Mouse (Mus musculus): ENCODE measurements at regions not wholly inside any gene's neighbourhood (a gene's known extent, or its start where the extent isn't known, plus 50 kb on each side); places are given as distances from the start of the nearest gene placed in this dataset.
"Not testable (repeated sequence)": the region's sequence is repeated elsewhere in the genome, so short reads cannot be mapped to it uniquely, and the experiment has no call there.

DNA sequence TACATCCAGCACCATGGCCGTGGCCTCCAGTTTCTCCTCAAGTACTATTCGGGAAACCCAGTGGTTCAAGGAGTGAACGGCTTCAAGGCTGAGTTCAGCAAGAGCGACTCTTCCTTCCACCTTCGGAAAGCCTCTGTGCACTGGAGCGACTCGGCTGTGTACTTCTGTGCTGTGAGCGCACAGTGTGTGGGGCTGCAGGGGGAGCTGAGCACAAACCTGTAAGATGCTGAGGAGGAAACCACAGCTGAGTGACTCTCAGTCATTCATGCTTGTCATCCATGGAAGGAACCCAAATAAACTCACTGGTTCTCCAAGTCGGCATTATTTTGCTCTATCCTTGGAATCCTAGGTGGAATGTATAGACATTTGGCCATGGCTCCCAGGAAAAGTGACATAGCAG lies 297.1 kb upstream of the Olfr1507 start:
- not testable (repeated sequence) for DNase-seq

DNA sequence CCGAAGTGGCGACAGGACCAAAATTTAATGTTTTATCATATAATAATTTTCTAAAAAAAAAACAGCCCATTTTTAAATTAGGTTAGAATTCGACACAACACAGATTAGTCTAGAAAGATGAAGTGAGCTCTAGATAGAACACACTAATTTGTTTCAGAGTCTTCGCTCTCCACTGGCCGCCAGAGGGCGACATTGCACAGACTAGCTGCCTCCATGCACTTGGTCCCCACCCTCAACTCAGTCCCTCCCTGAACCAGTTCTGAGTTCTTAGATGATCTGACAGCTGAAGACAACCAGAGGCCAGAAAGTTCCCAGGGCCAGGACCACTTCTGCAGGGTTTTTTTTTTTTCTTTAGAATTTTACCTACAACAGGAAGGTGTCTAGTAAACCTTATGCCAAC lies 296.3 kb upstream of the Olfr1507 start:
- peak; percentile 3 for DNase-seq

GRCm38 (mm10) chr14:52782832-52783231 lies 287.3 kb upstream of the Olfr1507 start:
- not testable (repeated sequence) for DNase-seq

GRCm38 (mm10) chr14:52775816-52776215 lies 280.3 kb upstream of the Olfr1507 start:
- peak; percentile 3 for DNase-seq

- not testable (repeated sequence) for DNase-seq
These were observed 273.9 kb upstream of the Olfr1507 start for GRCm38 (mm10) chr14:52769450-52769849.

GRCm38 (mm10) chr14:52752159-52752558 lies 256.6 kb upstream of the Olfr1507 start:
- DNase-seq: not testable (repeated sequence)

DNA sequence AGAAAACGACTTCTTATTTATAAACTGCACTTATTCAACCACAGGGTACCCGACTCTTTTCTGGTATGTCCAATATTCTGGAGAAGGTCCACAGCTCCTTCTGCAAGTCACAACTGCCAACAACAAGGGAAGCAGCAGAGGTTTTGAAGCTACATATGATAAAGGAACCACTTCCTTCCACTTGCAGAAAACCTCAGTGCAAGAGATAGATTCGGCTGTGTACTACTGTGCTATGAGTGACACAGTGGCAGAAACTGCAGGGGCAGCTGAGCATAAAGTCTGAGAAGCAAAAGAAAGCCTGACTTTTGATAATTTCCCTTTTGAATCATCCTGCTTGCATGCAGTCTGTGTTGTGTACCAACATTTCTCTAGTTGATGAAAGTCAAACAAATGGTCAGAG lies 231.1 kb upstream of the Olfr1507 start:
- not testable (repeated sequence) for DNase-seq

DNA sequence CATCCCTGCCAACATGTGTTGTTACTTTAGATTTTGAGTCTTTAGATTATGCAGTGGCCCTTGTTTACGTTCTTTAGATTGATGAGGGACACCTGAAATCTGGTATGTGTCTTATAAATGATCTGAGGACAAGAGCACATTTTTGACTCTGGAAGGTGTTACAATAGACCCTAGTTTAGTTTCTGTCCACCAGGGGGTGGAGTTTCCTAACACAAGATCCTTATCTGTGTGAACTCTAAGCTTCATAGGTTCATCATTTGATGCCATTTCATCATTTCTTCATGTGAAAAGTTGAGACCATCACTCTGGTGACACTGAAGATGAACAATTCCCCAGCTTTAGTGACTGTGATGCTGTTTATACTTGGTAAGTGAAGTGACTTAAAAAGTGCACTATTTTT lies 229.4 kb upstream of the Olfr1507 start:
- DNase-seq: not testable (repeated sequence)

- no peak for DNase-seq
These were observed 225.1 kb upstream of the Olfr1507 start for GRCm38 (mm10) chr14:52720640-52721039.

DNA sequence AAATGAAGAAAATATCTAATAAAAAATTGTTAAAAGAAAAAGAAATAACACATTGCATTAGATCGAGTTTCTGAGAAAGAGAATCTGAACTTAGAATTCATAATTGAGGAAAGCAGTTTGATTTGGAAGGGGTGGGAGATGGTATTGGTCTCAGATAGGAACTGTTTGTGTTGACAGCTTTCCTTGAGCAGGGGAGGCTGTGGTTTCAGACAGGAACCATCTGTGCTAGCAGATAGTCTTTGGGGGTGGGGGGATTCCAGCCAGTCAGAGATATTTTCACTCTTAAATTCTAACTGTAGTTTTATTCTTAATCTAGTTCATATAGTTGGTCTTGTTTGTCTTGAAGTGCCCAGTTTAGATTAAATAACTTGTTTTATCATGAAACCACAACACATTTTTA lies 205.3 kb upstream of the Olfr1507 start:
- not testable (repeated sequence) for DNase-seq

- DNase-seq: not testable (repeated sequence)
These were observed 188.1 kb upstream of the Olfr1507 start for GRCm38 (mm10) chr14:52683636-52684035.

DNA sequence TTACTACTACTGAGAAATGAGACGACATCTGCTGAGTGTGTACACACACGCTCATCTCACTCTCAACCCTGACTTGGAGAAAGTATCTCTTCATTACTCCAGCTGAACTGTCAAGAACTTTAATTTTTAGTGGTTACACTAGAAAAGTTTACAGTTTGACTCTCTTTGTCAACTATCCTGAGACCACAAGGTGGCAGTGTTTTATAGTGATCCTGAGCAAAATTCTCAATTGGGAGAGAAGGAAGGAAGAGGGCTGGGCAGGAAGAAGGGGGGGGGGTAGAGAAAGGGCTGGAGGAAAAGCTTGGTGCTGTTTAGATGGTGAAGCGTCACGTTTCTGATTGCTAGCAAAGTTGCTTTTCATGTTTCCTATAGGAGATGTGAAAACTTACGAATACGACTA lies 158.8 kb upstream of the Olfr1507 start:
- DNase-seq: no peak

GRCm38 (mm10) chr14:52638179-52638578 lies 142.6 kb upstream of the Olfr1507 start:
- no peak for DNase-seq

- peak; percentile 7 for DNase-seq
These were observed 126.6 kb upstream of the Olfr1507 start for GRCm38 (mm10) chr14:52622184-52622583.

DNA sequence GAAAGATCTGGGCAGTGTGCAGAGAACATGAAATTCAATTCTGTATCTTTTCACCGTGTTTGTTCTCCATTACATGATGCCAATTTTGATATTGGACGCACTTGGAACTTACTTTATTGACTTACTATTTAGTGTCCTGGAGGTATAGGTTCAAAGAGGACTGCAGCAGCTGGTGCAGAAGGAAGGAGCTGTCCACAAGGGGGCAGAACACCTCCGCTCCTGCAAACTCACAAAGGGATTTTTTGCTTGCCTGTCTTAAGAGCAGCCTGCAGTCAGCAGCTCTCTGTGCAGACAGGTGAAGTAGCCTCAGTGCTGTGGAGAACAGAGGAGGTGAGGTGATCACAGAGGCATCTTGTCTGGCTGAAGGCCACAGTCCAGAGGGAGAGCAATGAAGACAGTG lies 84.8 kb upstream of the Olfr1507 start:
- peak; percentile 21 for DNase-seq

DNA sequence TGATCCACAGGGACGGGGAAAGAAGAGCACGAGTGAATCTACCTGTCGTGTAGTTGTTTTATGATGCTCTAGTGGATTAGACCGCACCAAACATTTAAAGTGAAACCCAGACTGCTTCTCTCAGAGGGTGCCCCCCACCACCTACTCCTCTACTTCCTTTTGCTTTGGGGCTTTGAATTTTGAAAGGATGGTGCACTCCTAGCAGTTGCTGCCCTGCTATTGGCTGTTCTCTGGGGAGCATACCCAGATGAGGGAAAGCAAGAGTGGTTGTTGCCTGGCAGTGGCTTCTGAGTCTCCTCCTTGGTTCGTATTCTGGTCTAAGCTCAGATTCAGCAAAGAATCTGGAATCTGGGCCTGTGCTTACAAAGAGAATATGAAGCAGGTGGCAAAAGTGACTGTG lies 71.4 kb upstream of the Olfr1507 start:
- no peak for DNase-seq

- DNase-seq: no peak
These were observed 70.1 kb upstream of the Olfr1507 start for GRCm38 (mm10) chr14:52565606-52566005.

GRCm38 (mm10) chr14:52556340-52556739 lies 60.8 kb upstream of the Olfr1507 start:
- DNase-seq: not testable (repeated sequence)

GRCm38 (mm10) chr14:52553399-52553798 lies 57.9 kb upstream of the Olfr1507 start:
- no peak for DNase-seq

- no peak for DNase-seq
These were observed 52.4 kb upstream of the Olfr1507 start for GRCm38 (mm10) chr14:52547933-52548332.

Measured in right cerebral cortex, postnatal 14 days (tissue).